Mouse (Mus musculus) brown adipose tissue, adult 24 weeks (tissue): ENCODE measurements around the gene Slc8b1. TPM values are rescaled to one million over a fixed set of nuclear protein-coding genes. Genes with fewer than 3 reads are reported as not detected.
"Not testable (repeated sequence)": the region's sequence is repeated elsewhere in the genome, so short reads cannot be mapped to it uniquely, and the experiment has no call there.

ENCODE experiments used
- H3K27ac ChIP-seq: fragments of 200-500 bp; replicated peaks from 2 replicates; pipeline ENCODE4 v1.5.1; 2012; ENCODE audit warnings: low read depth, mild to moderate bottlenecking, low read length
- H3K4me1 ChIP-seq: fragments of 200-500 bp; 2 replicates; pipeline ENCODE4 v1.6.1; 2012; ENCODE audit warnings: low read length, mixed read lengths; ENCODE audit not compliant: control insufficient read depth, insufficient read depth, insufficient read length
- H3K4me3 ChIP-seq: fragments of 200-500 bp; 2 replicates; pipeline ENCODE4 v1.5.1; 2012; ENCODE audit warnings: low read depth, mild to moderate bottlenecking, low read length, moderate library complexity; ENCODE audit not compliant: insufficient read depth
- polyA plus RNA-seq: library from polyadenylated mRNA; stranded (reverse); fragments of >200 nt; gene quantifications from 2 replicates; pipeline ENCODE4 v1.2.4, GENCODE M21; 2012; ENCODE audit not compliant: missing spikeins, insufficient read depth, insufficient read length

Gene Slc8b1
- polyA plus RNA-seq, 1 experiment = 4.3 TPM

DNA sequence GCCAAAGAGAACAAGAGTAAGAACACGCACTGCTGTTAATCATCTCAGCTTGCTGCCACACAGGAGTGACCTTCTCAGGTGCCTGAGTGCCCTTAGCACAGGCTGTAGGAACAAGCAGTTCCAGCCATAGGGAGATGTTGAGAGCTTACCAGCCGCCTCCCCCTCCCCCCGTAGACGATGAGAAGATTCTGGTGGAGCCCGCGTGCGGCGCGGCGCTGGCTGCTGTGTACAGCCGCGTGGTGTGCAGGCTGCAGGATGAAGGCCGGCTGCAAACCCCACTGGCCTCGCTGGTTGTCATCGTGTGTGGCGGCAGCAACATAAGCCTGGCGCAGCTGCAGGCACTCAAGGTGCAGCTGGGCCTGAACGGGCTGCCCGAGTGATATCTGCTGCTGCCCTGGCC, 27.6 kb upstream of the Slc8b1 start:
- H3K4me3 ChIP-seq = no peak overlapping the region
- H3K27ac ChIP-seq = no peak overlapping the region
- H3K4me1 ChIP-seq = no peaks in the 10 kb centered on the region

DNA sequence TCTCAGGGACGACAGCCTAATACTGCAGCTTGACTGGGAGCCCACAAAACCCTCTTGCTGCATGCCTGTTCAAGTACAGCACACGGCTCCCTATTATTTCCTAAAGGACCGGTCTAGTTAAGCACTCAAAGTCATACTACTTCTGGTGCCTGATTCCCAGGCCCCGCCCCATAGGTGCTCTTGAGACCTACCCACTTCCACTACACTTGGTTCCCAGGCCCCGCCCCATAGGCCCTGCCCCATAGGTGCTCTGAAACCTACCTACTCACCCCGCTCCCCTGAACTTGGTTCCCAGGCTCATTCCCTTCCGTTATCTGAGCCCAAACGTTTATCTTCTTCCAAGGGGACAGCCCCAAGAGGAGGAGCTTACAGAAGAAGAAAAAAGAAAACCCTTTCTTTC, 23.1 kb upstream of the Slc8b1 start:
- Histone ChIP-seq H3K27ac (no peak overlapping the region), H3K4me3 (no peak overlapping the region), H3K4me1 (peaks cover 5% of the 10 kb centered on the region)

DNA sequence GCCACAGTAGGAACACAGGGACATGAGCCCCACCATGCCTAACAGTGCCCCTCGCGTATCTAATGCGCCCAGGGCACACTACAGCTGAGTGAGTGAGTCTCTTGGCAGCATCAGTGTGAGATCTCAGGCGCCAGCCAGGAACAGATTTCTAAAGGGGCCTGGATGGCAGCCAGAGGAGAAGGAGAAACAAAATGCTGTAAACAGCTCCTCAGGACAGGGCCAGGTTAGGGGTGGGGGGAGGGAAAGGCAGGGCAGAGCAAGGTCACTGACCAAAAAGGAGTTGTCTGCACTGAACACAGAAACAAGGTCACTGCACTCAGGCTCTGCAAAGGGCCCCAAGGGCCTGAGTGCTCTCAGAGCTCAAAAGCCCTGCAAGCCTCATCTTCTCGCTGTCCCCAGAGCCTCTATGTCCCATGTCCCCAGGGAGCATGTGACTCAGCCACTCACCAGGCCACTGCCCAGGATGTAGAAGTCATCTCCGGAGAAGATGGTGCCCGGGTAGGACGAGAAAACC, 20.2 kb upstream of the Slc8b1 start:
- Histone ChIP-seq H3K4me1 (peaks cover 5% of the 10 kb centered on the region), H3K4me3 (no peak overlapping the region), H3K27ac (no peak overlapping the region)

DNA sequence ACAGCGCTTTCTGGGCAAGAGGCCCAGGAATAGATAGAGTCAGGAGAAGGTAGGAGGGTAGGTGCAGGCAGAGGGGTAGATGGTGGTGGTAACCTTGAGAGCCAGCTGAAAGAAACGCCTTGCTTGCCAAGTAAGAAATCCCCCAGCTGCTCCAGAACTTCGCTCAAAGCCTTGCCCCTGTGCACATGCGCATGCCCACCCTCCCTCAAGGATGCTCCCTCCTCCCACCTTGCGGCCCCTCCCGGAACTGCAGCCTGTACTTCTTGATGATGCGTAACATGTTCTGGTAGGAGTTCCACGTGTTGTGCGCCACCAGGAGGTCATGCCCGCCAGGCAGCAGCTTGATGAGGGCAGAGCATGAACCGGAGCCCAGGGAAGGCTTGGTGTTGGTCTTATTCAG, 18.5 kb upstream of the Slc8b1 start:
- H3K4me1 ChIP-seq = peaks cover 5% of the 10 kb centered on the region
- H3K27ac ChIP-seq = no peak overlapping the region

DNA sequence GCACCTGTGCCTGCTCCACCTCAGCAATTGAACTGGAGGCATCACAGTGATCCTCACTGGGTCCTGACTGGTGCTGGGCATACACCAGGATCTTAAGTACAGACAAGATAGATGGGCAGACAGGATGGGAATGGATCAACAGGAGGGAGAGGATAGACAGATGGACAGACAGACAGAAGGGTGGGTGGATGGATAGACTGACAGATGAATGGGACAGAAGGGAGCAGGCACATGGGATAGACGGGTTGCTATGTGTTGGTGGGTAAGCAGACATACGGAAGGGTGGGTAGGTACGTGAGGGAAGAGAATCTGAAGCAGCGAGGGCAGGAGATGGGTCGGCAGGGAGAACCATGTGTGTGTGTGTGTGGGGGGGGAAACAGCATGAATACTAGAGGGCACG, 17.5 kb upstream of the Slc8b1 start:
- H3K4me1 ChIP-seq = peaks cover 5% of the 10 kb centered on the region
- H3K27ac ChIP-seq = no peak overlapping the region
- no peak overlapping the region for H3K4me3 ChIP-seq

More for the DNA sequence above, 18.5 kb upstream of the Slc8b1 start:
- H3K4me3 ChIP-seq = no peak overlapping the region

DNA sequence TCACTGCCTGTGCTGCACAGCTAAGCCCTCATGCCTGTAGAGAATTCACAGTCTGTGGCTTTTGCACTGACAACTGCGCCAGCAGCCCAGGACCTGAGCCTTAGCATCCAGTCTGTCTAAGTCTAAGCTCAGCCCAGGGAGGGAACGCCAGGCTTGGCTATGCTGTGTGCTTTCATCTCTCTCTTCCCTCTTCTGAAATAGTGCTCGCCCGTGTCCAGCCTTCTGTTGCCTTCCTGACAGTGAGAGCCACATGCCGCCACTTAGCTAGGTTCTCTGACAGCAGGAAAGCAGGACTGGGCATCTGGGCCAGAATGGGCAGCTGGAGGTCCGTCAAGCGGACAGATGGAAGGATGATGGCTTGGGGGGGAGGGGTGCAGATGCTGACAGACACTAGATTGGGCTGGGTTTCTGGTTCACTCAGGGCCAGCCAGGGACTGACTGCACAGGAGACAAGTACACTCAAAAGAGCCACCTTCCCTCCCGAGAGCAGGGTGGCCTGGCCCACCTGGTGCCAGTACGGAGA, 17.0 kb upstream of the Slc8b1 start:
- peaks cover 5% of the 10 kb centered on the region for H3K4me1 ChIP-seq
- no peak overlapping the region for H3K27ac ChIP-seq
- no peak overlapping the region for H3K4me3 ChIP-seq

DNA sequence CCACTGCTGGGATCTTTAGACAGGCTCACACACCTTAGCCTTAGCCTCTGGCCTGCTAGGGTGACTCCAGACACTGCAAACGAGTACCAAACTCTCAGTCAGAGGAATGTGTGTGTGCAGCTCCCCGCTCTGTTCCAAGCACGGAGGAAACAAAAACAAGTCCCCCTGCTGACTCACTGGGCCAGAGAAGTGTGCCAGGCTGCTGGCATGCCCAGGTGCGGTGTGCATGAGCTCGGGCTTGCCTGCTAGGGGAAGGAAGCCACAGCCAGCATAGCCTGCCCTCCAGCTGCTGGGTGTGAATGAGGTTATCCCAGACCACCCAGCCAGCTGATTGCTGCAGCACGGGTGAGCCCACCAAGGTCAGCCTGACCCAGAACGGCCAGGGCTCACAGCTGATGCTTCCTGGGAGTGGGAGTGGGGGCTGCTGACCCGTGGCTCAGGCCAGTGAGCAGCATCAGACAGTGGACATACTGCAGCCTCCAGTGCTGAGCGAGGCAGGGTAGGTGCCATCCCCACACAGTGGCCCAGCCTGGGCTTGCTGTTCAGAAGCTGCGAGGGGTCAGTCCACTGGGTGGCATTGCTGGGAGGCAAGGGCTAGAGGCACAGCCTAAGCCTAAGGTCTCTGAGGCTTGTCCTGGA, 15.8 kb upstream of the Slc8b1 start:
- H3K4me3 ChIP-seq = no peak overlapping the region
- no peak overlapping the region for H3K27ac ChIP-seq
- H3K4me1 ChIP-seq = peaks cover 5% of the 10 kb centered on the region

DNA sequence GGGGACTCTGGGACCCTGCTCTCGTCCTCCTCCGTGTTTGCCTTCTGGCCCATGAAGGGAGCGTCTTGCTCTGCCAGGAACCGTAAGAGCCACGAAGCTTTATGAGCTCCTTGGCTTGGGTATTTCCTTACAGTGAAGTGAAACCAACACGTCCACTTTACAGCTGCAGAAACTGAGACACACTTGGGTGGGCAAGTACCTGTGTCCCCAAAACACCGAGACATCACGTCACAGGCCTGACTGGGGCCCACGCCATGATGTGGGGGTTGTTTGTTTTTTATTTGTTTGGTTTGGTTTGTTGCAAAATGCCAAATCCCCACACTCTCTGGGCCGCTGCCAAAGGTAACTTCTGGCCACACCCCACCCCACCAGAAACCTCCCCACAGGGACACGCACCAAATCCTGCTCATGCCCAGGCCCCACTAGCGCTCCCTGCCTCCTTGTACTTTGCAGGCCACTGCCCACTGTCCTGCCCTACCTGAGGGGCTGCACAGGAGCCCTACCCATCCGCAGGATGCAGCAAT, 15.2 kb upstream of the Slc8b1 start:
- Histone ChIP-seq H3K4me3 (no peak overlapping the region), H3K4me1 (peaks cover 4% of the 10 kb centered on the region), H3K27ac (no peak overlapping the region)

DNA sequence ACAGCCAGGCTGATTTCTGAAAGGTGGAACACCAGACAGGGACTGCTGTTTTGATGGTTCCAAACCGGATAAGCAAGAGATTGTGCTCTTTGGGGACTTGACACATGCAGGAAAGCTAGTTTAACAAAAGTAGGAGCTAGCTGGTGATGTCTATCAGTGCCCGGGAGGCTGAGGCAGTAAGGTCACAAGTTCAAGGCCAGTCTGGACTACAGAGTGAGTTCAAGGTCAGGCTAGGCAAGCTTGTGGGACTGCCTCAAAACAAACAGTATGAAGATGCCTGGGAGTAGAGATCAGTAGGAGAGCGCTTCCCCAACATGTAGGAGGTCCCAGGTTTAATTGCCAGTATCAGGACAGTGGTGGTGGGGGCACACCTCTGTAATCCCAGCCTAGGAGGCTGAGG, 13.9 kb upstream of the Slc8b1 start:
- H3K4me1 ChIP-seq = peaks cover under 1% of the 10 kb centered on the region; the same call in 1 of the 2 replicates
- no peak overlapping the region for H3K27ac ChIP-seq
- H3K4me3 ChIP-seq = no peak overlapping the region

DNA sequence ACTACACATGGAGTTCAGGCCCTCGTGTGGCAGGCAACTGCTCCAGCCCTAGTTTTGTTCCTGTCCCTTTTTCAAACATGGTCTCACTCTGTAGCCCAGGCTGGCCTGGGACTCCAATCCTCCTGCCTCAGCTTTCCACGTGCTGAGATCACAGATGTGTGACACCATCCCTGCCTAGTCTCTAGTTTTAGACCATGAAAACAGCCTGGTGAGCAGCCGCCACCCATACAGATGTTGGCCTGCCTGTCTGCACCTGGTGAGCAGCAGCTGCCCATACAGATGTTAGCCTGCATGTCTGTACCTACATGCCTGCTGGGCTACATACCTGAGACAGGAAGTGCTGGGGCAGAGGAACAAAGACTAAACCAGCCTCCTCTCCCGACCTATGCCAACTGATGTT, 11.8 kb upstream of the Slc8b1 start:
- Histone ChIP-seq H3K27ac (no peak overlapping the region), H3K4me3 (no peak overlapping the region), H3K4me1 (peaks cover 7% of the 10 kb centered on the region; the same call in 1 of the 2 replicates)

DNA sequence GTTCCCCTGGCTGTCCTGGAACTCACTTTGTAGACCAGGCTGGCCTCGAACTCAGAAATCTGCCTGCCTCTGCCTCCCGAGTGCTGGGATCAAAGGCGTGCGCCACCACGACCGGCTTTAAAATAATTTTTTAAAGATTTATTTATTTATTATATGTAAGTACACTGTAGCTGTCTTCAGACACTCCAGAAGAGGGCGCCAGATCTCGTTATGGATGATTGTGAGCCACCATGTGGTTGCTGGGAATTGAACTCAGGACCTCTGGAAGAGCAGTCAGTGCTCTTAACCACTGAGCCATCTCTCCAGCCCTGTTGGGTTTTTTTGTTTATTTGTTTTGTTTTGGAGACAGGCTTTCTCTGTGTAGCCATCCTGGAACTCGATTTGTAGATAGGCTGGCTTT, 10.4 kb upstream of the Slc8b1 start:
- H3K27ac ChIP-seq, H3K4me1 ChIP-seq, H3K4me3 ChIP-seq: not testable (repeated sequence)

DNA sequence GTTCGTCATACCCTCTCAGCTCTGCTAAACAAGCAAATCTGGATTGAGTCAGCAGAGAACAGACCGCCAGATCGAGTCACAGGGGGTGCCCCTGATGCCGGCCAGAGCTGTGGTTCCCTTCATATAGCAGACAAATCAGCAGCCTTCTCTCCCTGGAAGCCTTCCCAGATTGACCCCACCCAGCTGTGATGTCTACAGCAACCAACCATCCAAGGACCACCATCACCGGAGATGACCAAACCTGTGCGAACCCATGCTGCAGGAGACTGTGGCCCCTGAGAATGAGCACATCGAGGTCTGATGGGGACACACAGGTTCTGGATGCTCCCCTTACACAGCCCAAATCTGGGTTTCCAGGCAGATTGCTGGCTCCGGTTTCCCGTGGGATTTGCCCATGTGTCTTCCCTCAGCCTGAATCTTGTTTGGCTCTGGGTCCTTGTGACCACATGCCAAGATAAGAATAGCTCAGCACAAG, 8.8 kb upstream of the Slc8b1 start:
- no peak overlapping the region for H3K27ac ChIP-seq
- H3K4me1 ChIP-seq = peaks cover 7% of the 10 kb centered on the region; the same call in 1 of the 2 replicates
- H3K4me3 ChIP-seq = peak overlapping the region; percentile 90

DNA sequence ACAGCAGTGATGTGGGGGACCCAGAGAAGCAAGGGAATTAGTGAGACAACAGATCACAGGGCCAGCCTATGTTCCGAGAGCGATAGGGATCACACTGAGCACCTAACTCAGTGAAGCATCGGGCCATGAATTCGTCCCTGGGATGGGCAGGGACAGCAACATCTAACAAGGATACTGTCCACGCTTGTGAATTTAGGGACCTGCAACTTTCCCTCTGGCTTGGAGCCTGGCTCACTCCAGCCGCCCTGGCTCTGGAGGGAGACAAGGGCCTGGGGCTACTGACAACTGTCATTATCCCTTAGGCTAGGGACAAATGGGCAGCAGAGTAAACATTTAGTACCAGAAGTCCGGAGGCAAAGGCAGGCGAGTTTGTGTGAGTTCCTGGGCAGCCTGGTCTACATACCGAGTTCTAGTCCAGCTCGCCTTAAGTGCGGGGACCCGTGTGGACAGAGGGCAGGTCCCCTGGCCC, 8.3 kb upstream of the Slc8b1 start:
- Histone ChIP-seq H3K4me1 (peaks cover 7% of the 10 kb centered on the region; the same call in 1 of the 2 replicates), H3K4me3 (peak overlapping the region; percentile 90), H3K27ac (no peak overlapping the region)

DNA sequence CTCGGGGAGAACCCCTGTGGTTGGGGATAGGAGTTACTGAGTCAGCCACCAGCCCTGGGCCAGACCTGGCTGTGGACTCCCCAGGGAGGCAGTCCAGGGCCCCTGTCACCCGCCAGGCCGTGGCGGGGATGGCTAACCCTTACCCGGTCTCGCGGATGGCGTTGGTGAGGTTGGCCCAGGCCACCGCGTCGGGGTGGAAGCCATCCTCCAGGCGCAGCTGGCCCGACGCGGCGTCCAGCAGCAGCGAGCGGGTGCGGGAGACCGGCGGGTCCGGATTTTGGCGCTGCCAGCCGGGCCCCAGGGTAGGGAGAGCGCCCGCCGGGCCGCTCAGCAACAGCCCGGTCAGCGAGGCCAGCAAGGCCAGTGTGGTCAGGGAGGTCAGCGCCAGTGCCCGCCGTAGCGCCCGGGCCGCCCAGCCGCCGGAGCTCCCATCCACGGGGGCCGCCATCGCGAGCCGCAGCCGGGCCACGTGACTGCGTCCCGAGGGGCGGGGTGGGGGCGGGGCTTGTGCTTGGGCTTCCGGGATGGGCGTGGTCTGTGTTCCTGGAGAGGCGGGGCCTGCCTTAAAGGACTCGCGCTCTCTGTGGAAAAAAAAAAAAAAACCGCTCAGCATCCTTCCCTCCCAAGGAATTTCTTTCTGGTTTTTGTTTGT, 7.7 kb upstream of the Slc8b1 start, which contains the start of gene Plbd2:
Gene Plbd2, minus strand, starts transcription at position 482 of the 652 bp plus-strand sequence.
- Histone ChIP-seq H3K27ac (no peak within 1 kb of the TSS), H3K4me1 (peaks cover 7% of the 10 kb centered on the region; the same call in 1 of the 2 replicates), H3K4me3 (peak within 1 kb of the TSS; percentile 90)

DNA sequence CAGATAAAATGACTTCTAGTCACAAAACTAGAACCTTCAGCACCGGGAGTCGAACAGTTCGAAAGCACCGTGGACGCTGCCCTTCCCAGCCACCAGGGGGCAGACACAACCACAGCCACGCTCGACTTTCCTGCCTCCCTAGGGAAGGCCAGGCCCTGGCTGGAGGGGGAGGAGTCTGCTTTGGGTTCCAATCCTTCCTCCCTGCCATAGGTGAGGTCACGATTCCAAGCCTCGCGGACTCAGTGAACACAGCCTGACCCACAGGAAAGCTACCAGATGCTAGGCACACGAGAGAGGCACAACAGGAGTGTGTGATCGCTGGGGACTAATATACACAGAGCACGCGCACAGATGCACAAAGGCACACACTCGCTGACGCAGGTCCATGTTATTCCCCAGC, 5.6 kb upstream of the Slc8b1 start:
- peaks cover 7% of the 10 kb centered on the region; the same call in 1 of the 2 replicates for H3K4me1 ChIP-seq
- peak overlapping the region; percentile 3; the same call in 1 of the 2 replicates for H3K4me3 ChIP-seq
- H3K27ac ChIP-seq = no peak overlapping the region
